Mouse (Mus musculus): ENCODE results near the gene Zfp551.

The Zfp551 gene

DNA sequence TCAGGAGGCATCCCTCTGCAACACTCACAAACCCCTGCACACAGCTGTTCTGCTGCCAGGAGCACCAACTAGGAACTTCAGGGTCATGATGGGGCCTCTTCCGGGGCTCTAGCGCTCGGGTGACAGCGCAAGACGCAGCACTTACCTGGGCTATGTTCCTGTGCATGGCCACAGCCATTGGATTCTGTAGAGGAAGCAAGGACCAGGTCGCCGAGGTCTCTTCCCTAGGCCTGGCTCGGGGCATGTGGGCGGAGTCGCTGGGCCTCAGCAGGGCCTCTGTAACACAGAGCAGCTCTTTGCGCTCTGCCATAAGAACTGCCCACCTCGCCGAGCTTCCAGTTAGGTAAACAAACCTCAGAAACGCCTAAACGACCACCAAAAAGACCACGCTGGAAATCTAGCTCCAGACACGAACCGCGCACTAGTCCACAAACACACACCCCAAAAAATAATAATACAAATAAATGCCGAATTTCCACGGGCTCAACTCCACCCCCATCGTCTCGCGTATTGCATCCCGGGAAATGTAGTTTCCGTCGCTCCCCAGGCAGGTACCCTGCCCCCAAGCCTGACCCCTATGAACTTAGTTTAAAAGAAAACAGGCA is at the start of gene Zfp551:
Gene Zfp551 (minus strand): TSS at position 507 of the 605 bp plus-strand sequence.
- DNase-seq (ENCODE audit: low read depth, low spot score) = peak; percentile 42

DNA sequence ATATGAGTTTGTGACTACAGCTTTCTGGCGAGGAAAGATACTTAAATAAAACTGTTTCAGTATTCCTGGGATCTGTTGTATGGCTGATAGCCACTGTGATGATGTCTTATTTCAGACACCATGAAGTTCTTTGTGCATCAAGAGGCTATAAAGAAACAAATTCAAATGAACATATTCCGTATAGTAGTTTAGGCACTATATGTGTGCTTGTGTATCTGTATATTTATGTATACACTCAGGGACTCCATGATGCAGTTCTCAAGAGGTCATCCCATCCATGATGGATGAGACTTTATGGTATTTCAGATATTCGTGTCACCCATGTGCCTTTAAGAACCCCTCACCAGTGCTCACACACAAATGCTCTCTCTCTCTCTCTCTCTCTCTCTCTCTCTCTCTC is 304 bp upstream of the Zfp551 start:
- DNase-seq (ENCODE audit: low read depth, low spot score) = no peak

- no peak for DNase-seq (ENCODE audit: low read depth, low spot score)
Measured at GRCm38 (mm10) chr7:12421741-12422140, 810 bp downstream of the Zfp551 start.

- no peak for DNase-seq (ENCODE audit: low read depth, low spot score)
Measured at GRCm38 (mm10) chr7:12369173-12369572, 53.4 kb downstream of the Zfp551 start, which contains the start of gene Vmn1r84. Vmn1r84 (minus strand) TSS chr7:12369273.
